Mouse (Mus musculus) left cerebral cortex, adult 18-20 months (tissue): Measurements from ENCODE around the gene Hbq1a. TPM values are rescaled to one million over a fixed set of nuclear protein-coding genes. Genes with fewer than 3 reads are reported as not detected.

ENCODE experiments used
- DNase-seq, 2 experiments: peaks; one replicate each; pipeline ENCODE4 v3.0.0; 2021 to 2022; ENCODE audit warnings: low spot score in 2 of 2, mixed read lengths in 1 of 2
- total RNA-seq, 2 experiments: library from RNA; stranded (reverse); gene quantifications; 2 replicates each; pipeline ENCODE4 v1.2.3; 2021

The Hbq1a gene
- total RNA-seq, 2 experiments from 2014 or later, result 1.3 to 2.5 TPM

GRCm38 (mm10) chr11:32320507-32321195 is 20.8 kb downstream of the Hbq1a start:
- DNase-seq, result no peak

- DNase-seq, result peak; percentile 74
Observed at GRCm38 (mm10) chr11:32321196-32321565, 21.3 kb downstream of the Hbq1a start.

GRCm38 (mm10) chr11:32324609-32325008 is 24.7 kb downstream of the Hbq1a start:
- DNase-seq, result peak; percentile 85 to 92

- no peak for DNase-seq
Observed at GRCm38 (mm10) chr11:32331075-32331474, 31.2 kb downstream of the Hbq1a start.

GRCm38 (mm10) chr11:32331861-32332260 is 32.0 kb downstream of the Hbq1a start:
- DNase-seq, result no peak

- no peak for DNase-seq
Observed at GRCm38 (mm10) chr11:32333235-32333634, 33.4 kb downstream of the Hbq1a start.

- no peak for DNase-seq
Observed at GRCm38 (mm10) chr11:32336435-32336907, 36.6 kb downstream of the Hbq1a start.

- no peak for DNase-seq
Observed at GRCm38 (mm10) chr11:32339131-32339531, 39.3 kb downstream of the Hbq1a start.

- peak; percentile 53 to 67 for DNase-seq
Observed at GRCm38 (mm10) chr11:32340476-32341473, 40.9 kb downstream of the Hbq1a start.

GRCm38 (mm10) chr11:32342770-32343191 is 42.9 kb downstream of the Hbq1a start:
- peak; percentile 39 to 50 for DNase-seq

GRCm38 (mm10) chr11:32343350-32343749 is 43.5 kb downstream of the Hbq1a start:
- no peak for DNase-seq

GRCm38 (mm10) chr11:32345504-32346297 is 45.8 kb downstream of the Hbq1a start:
- no peak for DNase-seq

GRCm38 (mm10) chr11:32347264-32347606 is 47.4 kb downstream of the Hbq1a start:
- DNase-seq, result no peak

- peak; percentile 33 to 52 for DNase-seq
Observed at GRCm38 (mm10) chr11:32347607-32348432, 48.0 kb downstream of the Hbq1a start, which contains the start of gene Sh3pxd2b. Sh3pxd2b (plus strand) TSS chr11:32347820.

GRCm38 (mm10) chr11:32348433-32349283 is 48.8 kb downstream of the Hbq1a start:
- no peak for DNase-seq

- no peak for DNase-seq
Observed at GRCm38 (mm10) chr11:32349284-32349953, 49.5 kb downstream of the Hbq1a start.
